Mouse (Mus musculus): ENCODE results near the gene Mboat7. TPM values are rescaled to one million over a fixed set of nuclear protein-coding genes. Genes with fewer than 3 reads are reported as not detected.
"Not testable (repeated sequence)": the region's sequence is repeated elsewhere in the genome, so short reads cannot be mapped to it uniquely, and the experiment has no call there.

Mboat7 gene
- 59.7 and 63.6 TPM in 2 replicates for polyA plus RNA-seq (2015; fragmentation: Nextera tagmentation; extraction: Ambion mirVana)

DNA sequence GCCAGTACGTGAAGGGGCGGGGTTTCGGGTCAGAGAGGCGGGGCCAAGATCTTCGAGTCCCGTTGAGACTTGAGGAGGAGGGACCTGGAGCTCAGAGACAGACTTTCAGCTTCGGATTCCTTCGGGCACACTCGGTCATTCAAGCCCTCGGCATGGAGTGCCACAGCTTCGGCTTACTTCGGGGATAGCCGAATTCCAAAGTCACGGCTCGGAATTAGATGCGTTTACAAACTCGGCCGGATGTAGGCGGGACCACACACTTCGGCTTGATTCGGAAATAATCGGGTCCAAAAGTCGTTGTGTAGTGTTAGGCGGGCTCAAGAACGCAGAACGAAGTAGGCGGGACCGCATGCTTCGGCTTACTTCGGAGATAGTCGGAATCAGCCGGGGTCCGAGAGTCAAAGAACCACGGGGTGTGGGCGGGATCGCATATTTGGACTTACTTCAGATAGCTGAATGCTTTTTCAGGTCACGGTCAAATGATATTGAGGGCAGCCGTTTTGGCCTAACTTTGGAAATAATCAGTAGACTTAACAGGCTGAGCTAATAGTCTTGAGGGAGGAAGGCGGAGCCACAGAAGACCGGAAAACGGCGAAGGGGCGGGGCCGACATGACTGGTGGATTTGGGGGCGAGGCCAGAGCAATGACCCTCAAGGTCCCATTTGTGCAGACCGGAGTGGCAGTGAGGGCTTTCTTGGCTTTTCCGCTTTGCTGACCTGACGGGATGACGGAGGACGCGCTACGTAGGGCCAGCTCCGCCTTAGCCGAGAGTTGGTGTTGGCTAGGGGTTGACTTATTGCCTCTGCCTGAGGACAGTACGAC, at the start of gene Mboat7:
Gene Mboat7 (minus strand): TSS at position 537 of the 822 bp plus-strand sequence.
- peak within 1 kb of the TSS; percentile 80 for H3K9ac ChIP-seq
- H3K36me3 ChIP-seq: peaks cover 31% of the 10 kb centered on the region
- H3K9me3 ChIP-seq: no peaks in the 10 kb centered on the region
- peaks cover 21% of the 10 kb centered on the region for H3K4me1 ChIP-seq
- ATAC-seq (ENCODE audit: insufficient number of reproducible peaks, low FRiP score, low TSS enrichment, low read depth): peak; percentile 91
- peak within 1 kb of the TSS; percentile 99 for H3K27ac ChIP-seq
- H3K4me2 ChIP-seq: peak within 1 kb of the TSS; percentile 84
- WGBS: under 1% methylated on average over 55 of the region's 55 CpGs
- H3K27me3 ChIP-seq: no peaks in the 10 kb centered on the region
- peak within 1 kb of the TSS; percentile 68 for H3K4me3 ChIP-seq

DNA sequence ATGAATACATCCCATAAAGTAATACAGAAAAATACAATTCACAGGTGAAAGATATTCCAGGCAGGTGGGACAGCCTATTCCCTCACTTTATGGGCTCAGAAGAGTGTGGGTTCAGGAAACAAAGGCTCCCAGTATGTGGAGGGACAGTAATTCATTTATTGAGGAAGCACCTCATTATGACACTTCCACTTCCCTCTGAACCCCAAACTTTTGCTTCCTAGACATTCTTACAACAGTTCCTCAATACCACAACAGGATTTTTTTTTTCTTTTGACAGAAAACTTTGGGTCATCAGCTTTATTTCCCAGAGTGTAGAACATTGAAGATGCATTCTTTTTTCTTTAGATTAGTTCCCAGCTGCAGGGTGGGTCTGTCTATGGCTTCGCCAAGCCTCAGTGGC, 39.4 kb upstream of the Mboat7 start:
- not testable (repeated sequence) for ATAC-seq (ENCODE audit: insufficient number of reproducible peaks, low FRiP score, low TSS enrichment, low read depth); H3K4me2 ChIP-seq; H3K9me3 ChIP-seq; H3K4me3 ChIP-seq; H3K9ac ChIP-seq; H3K27me3 ChIP-seq; H3K27ac ChIP-seq; H3K36me3 ChIP-seq; H3K4me1 ChIP-seq
- no CpG with 5 or more reads among the region's 1 CpGs for WGBS

DNA sequence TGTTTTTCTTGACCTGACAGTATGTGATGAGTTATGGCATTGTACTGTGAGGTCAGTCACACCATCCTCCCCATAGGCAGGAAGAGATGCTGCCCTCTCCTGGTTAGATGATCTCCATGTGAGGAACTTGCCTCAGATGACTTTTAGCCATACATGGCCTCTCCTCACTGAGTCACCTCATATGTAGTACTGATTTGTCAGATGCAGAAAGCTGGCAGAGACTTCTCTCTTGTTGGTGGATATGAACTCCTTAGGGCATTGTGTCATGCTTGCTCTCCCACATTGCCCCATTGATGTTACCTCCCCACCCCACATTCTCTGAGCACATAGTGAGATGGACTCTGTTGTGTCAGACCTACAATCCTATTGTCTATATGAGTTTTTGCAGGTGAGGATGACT, 32.1 kb upstream of the Mboat7 start:
- not testable (repeated sequence) for H3K4me3 ChIP-seq; H3K9me3 ChIP-seq; H3K27ac ChIP-seq; H3K9ac ChIP-seq; H3K4me1 ChIP-seq; H3K27me3 ChIP-seq; ATAC-seq (ENCODE audit: insufficient number of reproducible peaks, low FRiP score, low TSS enrichment, low read depth); H3K36me3 ChIP-seq; H3K4me2 ChIP-seq

- not testable (repeated sequence) for H3K4me2 ChIP-seq; H3K9me3 ChIP-seq; H3K4me1 ChIP-seq; H3K36me3 ChIP-seq; H3K27ac ChIP-seq; H3K4me3 ChIP-seq; H3K27me3 ChIP-seq; ATAC-seq (ENCODE audit: insufficient number of reproducible peaks, low FRiP score, low TSS enrichment, low read depth); H3K9ac ChIP-seq
- 38% methylated on average over 1 of the region's 3 CpGs for WGBS
These were observed 26.9 kb upstream of the Mboat7 start, which contains the start of gene Pirb for GRCm38 (mm10) chr7:3720268-3720667. Pirb (minus strand) TSS chr7:3720391.

GRCm38 (mm10) chr7:3715249-3715648, 21.9 kb upstream of the Mboat7 start:
- 19% methylated on average over 1 of the region's 1 CpGs for WGBS
- no peak overlapping the region for H3K4me2 ChIP-seq
- H3K9me3 ChIP-seq: no peaks in the 10 kb centered on the region
- no peak overlapping the region for H3K4me3 ChIP-seq
- H3K27ac ChIP-seq: no peak overlapping the region
- H3K9ac ChIP-seq: no peak overlapping the region
- H3K36me3 ChIP-seq: no peaks in the 10 kb centered on the region
- no peaks in the 10 kb centered on the region for H3K27me3 ChIP-seq
- H3K4me1 ChIP-seq: no peaks in the 10 kb centered on the region
- ATAC-seq (ENCODE audit: insufficient number of reproducible peaks, low FRiP score, low TSS enrichment, low read depth): no peak

GRCm38 (mm10) chr7:3712264-3712942, 19.1 kb upstream of the Mboat7 start:
- Histone ChIP-seq H3K27me3 (no peaks in the 10 kb centered on the region), H3K4me3 (no peak overlapping the region), H3K4me1 (no peaks in the 10 kb centered on the region), H3K9ac (peak overlapping the region; percentile 20; the same call in 1 of the 2 replicates), H3K9me3 (no peaks in the 10 kb centered on the region), H3K4me2 (no peak overlapping the region), H3K36me3 (no peaks in the 10 kb centered on the region), H3K27ac (no peak overlapping the region)
- no peak for ATAC-seq (ENCODE audit: insufficient number of reproducible peaks, low FRiP score, low TSS enrichment, low read depth)
- 32% methylated on average over 5 of the region's 5 CpGs for WGBS

DNA sequence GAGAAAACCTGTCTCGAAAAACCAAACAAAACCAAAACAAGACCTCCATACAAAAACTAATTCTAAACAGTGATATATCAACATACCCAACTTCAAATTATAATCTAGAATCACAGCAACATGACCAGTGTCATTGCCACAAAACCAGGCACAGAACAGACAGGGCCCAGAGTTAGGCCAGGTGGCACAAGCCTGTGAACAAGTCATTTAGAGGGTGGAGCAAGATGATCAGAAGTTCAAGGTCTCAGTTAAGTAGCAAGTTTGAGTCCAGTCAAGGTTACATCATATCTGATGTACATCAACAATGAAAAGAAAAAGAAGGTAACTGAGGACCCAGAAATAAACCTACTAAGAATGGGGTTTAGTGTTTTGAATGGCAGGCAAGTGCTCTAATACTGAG, 15.7 kb upstream of the Mboat7 start:
- Histone ChIP-seq H3K27ac (no peak overlapping the region), H3K36me3 (peaks cover 15% of the 10 kb centered on the region), H3K9me3 (no peaks in the 10 kb centered on the region), H3K4me1 (peaks cover 13% of the 10 kb centered on the region), H3K4me2 (no peak overlapping the region), H3K4me3 (no peak overlapping the region), H3K9ac (no peak overlapping the region), H3K27me3 (no peaks in the 10 kb centered on the region)
- 82% methylated on average over 1 of the region's 1 CpGs for WGBS
- no peak for ATAC-seq (ENCODE audit: insufficient number of reproducible peaks, low FRiP score, low TSS enrichment, low read depth)

- not testable (repeated sequence) for H3K27ac ChIP-seq; H3K4me2 ChIP-seq; ATAC-seq (ENCODE audit: insufficient number of reproducible peaks, low FRiP score, low TSS enrichment, low read depth); H3K9ac ChIP-seq; H3K27me3 ChIP-seq; H3K9me3 ChIP-seq; H3K4me3 ChIP-seq
- 35% methylated on average over 5 of the region's 5 CpGs for WGBS
- Histone ChIP-seq H3K4me1 (peaks cover 13% of the 10 kb centered on the region), H3K36me3 (peaks cover 15% of the 10 kb centered on the region)
These were observed 15.2 kb upstream of the Mboat7 start for GRCm38 (mm10) chr7:3708447-3708980.

DNA sequence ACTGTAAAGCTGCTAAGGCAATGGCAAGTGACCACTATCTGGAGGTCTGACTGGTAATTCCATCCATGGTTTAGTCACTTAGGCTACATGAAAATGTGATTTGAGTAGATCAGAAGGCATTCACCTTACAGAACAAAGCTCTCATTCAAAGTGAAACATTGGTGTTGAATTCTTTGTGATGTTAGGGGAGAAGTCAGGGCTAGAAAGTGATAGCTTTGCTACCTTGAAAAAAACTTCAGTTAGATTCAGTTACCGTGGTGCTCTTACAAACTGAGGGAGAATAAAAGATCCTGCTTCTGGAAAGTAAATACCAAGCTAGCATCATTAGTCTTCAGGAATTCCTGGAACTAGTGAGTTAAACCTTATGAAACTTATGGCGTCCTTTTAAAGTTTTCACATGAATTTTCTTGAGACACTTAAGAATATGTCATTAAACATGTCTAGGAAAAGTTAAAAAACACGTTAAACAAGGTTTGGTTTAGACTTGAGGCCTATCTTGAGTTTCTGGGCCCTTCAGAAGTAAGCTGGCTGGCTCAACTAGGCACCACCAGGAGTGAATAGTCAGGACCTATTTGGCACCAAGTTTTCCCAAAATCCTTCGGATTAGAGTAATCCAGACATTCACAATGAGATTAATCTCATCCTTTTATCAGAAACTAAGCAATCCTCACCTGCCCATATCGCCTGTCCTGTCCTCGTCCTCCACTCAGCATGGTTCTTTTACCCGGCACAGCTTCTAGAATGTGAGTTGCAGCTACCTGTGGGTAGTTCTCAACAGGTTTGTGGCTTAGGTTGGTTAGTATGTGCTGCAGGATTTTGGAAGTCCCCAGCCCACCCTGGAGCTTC, 14.5 kb upstream of the Mboat7 start:
- H3K4me3 ChIP-seq: no peak overlapping the region
- H3K27me3 ChIP-seq: no peaks in the 10 kb centered on the region
- H3K4me1 ChIP-seq: peaks cover 13% of the 10 kb centered on the region
- no peak for ATAC-seq (ENCODE audit: insufficient number of reproducible peaks, low FRiP score, low TSS enrichment, low read depth)
- H3K9me3 ChIP-seq: no peaks in the 10 kb centered on the region
- H3K27ac ChIP-seq: no peak overlapping the region; the same call in 1 of the 2 replicates
- H3K9ac ChIP-seq: no peak overlapping the region
- 33% methylated on average over 7 of the region's 7 CpGs for WGBS
- H3K36me3 ChIP-seq: peaks cover 15% of the 10 kb centered on the region
- no peak overlapping the region for H3K4me2 ChIP-seq

GRCm38 (mm10) chr7:3707027-3707426, 13.7 kb upstream of the Mboat7 start:
- H3K4me1 ChIP-seq: peaks cover 13% of the 10 kb centered on the region
- no peaks in the 10 kb centered on the region for H3K27me3 ChIP-seq
- no peak overlapping the region for H3K4me2 ChIP-seq
- 0 out of 2 replicates have a peak overlapping the region, but pooled peaks have one; percentile 65 for H3K4me3 ChIP-seq
- peaks cover 15% of the 10 kb centered on the region for H3K36me3 ChIP-seq
- H3K9ac ChIP-seq: no peak overlapping the region
- WGBS: 59% methylated on average over 4 of the region's 4 CpGs
- H3K9me3 ChIP-seq: no peaks in the 10 kb centered on the region
- H3K27ac ChIP-seq: 0 out of 2 replicates have a peak overlapping the region, but pooled peaks have one; percentile 43
- no peak for ATAC-seq (ENCODE audit: insufficient number of reproducible peaks, low FRiP score, low TSS enrichment, low read depth)

DNA sequence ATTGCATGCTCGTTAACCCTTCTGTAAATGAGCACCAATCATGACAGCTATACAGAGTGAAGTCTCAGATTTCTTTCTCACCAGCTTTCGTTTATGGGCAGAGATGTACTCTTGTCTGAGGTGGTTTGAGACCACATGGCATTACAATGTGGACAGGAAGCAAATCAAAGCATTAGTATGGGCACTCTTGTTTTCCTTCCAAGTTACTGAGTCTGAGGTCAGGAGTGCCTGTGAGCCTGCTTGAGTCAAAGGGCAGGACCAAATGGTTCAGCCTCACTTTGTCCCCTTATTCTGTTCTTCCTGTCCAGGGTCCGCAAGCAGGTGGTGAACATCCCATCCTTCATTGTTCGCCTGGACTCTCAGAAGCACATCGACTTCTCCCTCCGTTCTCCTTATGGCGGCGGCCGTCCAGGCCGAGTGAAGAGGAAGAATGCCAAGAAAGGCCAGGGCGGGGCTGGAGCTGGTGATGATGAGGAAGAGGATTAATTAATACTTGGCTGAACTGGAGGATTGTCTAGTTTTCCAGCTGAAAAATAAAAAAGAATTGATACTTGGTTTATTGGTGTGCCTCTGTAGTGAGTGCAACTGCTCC, 13.1 kb upstream of the Mboat7 start:
- Histone ChIP-seq H3K27ac (0 out of 2 replicates have a peak overlapping the region, but pooled peaks have one; percentile 43), H3K9ac (0 out of 2 replicates have a peak overlapping the region, but pooled peaks have one; percentile 23), H3K4me1 (peaks cover 13% of the 10 kb centered on the region), H3K36me3 (peaks cover 18% of the 10 kb centered on the region), H3K9me3 (no peaks in the 10 kb centered on the region), H3K4me2 (peak overlapping the region; percentile 46), H3K4me3 (peak overlapping the region; percentile 65), H3K27me3 (no peaks in the 10 kb centered on the region)
- WGBS: 64% methylated on average over 11 of the region's 11 CpGs
- ATAC-seq (ENCODE audit: insufficient number of reproducible peaks, low FRiP score, low TSS enrichment, low read depth): no peak

Data from limb, embryonic 15.5 days (tissue).